Mouse (Mus musculus): ENCODE results near the gene Mob3b.

DNA sequence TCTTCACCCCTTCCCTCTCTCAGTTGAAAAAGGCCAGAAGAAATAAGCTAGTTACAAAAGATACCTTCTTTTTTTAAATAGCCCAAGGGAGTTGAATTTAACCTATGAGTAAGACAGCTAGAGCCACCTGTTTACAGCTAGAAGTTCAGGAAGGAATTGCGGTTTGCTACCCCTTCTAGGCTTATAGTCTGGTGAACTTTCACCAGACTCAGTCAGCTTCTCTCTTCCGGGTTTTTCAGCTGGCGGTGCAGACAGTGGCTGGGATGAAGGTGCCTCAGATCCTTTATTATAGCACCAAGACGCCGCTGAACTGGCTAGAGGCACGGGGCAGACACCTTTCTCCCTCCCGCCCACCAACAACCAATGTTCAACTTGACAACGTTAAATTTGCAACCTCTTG is 152.8 kb downstream of the Mob3b start:
- TF ChIP-seq CTCF (conservative IDR thresholded peaks at IDR 0.05; ENCODE audit: low read length) (no peak), NANOG (IDR thresholded peaks at IDR 0.05; ENCODE audit: borderline replicate concordance, low read length) (no peak)
